Mouse (Mus musculus): ENCODE measurements around the gene Srgap1.

Gene Srgap1

DNA sequence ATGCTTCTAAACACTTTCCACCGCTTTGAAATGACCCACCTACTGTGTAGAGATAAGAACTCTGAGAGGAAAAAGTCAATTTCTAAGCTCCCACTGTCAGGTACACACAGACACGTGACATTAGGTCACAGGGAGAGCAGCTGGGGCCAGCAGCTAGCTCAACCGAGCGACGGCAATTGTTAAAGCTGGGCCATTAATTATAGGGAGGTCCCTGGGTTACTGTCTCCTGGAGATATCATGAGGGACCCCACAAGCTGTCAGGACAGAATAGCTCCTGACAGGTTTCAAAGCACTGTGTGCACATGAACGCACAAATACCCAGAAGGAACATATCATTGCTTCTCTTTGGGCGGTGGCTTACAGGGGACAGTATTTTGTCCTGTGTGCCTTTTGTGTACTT lies 229.1 kb downstream of the Srgap1 start:
- no peak for DNase-seq

DNA sequence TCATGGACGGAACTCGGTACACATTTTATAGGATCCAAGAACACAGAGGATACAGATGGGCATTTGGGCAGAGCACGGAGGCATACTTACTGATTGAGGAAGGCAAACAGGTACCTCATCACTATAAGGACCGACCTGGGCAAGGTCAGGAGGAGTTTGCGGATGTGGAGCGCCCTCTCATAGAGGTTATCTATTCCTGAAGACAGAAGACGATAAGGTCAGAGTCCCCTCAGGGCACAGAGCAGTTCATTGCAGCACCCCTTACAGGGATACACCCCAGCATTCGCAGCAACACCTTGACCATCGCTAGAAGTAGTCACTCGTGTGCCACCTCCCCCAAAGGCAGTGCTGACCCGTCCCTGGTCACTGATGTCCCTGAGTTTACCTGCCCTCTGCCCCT lies 239.3 kb downstream of the Srgap1 start:
- no peak for DNase-seq

DNA sequence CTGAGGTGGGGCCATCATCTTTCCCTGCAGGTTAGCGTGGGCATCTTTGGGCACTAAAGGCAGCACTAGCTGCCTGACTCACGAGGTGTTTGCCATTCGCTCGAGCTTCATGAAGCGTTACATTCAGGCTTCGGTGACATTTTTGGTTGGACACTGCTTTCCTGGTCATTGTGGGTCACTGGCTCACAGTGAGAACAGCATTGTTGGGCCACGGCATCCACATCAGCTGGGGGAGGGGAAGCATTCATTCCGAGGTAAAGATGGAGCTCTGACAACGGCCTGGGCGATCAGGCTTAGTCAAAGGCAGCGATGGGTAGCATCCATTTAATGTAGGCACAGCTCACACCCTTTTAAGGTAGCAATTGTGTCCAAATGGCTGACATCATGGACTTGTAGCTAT lies 240.3 kb downstream of the Srgap1 start:
- no peak for DNase-seq

DNA sequence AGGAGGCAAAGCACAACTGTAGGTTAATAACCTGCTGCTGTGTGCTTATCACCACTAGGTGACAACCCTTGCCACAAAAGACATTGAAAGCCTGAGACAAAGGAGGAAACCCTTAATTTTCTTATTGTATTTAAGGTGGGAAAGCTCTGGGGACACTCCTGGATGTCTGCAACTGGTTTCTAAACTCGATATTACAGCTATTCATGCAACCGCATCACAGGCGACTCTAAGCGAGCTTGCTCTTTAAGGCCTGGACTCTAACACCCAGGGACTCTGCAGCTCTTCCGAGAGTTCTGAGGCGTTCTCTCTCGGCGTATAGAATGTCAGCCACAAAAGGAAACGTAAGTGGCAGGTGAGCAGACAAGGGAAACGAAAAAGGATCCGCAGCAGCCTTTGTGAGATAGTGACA lies 241.2 kb downstream of the Srgap1 start:
- DNase-seq: no peak

DNA sequence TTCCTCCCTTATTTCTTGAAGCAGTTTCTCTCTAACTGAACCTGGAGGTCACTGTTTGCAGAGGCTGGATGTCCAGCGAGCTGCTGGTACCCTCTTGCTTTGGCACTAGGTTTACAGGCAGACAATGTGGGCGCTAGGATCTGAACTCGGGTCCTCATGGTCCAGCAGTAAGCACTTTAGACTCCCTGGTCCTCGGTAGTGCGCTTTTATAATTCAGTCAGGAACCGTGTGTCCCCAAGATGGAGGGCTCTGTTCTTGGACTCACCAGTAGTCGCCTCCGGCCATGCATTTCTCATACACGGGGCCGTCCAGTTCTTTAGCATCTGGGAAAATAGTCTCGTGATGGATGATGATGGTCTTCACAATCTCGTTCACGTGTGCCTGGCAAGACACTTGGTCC lies 242.6 kb downstream of the Srgap1 start:
- DNase-seq: no peak

DNA sequence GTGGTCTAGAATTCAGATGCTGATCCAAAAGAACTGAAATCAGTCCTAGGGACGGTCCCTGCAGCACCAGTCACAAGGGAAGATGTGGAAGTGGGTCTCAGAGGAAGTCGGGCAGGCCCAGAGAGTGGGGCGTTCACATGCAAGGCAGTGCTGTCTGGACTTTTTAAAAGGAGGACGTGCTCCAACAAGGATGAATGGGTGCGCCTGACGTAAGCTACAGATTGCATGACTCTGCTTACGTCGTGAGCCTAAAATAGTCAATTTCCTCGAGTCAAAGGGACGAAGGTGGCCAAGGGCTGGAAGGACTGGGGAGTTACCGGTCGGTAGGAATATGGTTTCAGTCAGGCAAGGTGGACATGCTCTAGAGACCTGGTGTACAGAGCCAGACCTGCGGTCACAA lies 247.1 kb downstream of the Srgap1 start:
- DNase-seq: no peak

DNA sequence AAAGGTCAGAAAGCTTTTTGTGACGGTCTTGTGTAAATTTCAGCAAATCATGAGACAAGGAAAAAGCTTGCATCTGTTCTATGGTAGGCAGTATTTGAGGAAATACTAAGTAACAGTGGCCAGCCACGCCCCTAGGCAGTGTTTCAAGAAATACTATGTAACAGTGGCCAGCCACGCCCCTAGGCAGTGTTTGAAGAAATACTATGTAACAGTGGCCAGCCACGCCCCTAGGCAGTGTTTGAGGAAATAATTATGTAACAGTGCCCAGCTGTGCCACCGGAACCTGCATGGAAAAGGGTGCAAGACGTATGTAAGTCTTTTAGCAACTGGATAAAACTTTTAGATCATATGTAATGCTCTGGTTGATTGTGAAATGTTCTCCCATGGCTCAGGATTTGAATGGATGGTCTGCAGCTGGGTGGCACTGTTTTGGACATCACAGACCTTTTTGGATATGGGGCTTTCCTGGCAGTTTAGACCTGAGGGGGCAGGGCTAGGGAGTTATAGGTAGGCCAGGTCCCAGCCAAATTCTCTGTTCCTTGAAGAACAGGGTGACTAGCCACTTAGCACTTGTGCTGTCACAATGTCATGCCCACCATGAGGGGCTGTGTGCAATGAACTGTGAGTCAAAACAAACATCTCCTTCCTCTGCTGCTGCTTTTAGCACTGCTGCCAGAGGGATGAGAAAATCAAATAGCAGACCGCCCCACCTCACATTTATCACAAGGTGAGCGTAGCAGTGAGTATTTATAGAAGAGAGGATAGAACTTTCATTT lies 250.9 kb downstream of the Srgap1 start:
- DNase-seq: peak in 1 of 2 experiments; percentile 29

DNA sequence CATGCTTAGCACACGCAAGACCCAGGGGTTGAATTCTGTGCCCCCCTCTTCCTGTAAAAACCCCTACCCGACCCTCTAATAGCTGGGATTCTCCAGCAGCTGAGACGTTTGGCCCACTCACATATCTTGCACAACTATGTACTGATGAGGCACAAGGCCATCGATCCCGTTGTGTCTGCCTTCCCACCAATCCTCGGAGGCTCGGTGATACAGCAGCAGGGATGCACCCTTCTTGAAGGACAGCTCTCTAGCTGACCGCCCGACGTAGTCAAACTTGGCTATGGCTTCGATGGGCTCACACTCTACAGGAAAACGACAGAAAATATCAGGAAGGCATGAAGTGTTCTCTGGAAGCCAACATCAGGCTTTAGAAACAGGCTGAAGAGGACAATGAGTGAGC lies 252.6 kb downstream of the Srgap1 start:
- DNase-seq: no peak

DNA sequence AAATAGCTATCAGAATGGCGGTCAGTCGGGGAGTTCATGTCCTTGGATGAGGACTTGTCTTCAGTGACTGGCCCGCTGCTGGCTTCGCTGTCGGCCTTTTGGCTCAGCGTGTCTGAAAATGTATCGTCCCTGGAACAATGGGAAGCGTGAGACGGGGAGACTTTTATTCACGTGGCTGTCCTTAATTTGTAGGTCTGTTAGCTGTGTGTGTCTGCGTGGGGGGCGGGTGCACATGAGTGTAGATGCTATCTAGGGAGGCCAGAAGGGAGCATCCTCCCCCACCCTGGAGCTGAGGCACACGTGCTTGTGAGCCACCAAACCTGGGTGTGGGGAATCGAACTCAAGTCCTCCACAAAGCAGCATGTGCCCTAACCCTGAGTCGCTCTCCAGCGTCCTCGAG lies 254.5 kb downstream of the Srgap1 start:
- no peak for DNase-seq

DNA sequence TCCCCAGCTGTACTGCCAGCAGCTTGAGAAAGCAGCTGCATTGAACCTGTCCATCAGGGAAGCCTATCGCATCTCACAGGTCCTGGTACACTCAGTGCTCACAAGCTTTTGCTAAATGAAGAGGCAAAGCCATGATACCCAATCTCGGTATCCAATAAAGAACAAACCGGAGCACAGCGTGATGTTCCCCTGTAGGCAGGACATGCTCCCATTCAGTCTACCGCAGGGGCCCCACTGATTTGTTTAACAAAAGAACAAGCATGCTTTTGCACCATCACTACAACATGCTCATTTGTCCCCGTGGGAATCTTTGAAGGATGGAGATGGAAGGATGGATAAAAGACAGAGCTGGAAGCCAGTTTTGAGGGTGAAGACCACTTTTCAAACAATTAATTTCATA lies 257.0 kb downstream of the Srgap1 start:
- no peak for DNase-seq

DNA sequence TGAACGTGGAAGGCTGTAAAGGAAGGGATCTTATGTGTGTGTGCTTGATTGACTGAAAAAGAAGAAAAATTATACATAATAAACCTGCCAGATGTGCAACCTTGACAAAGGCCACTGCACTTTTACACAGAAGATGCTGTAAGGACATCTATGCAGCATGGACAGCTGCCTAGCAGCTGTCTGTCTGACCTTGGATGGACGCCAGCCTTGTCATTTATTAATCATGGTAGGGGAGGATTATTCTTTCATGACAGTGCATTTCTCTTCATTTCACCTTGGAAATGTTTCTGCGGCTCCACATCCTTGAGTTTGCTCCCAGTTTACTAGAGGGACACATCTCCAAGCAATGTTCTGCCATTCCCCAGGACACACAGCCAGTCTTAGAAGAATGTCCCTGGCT lies 258.6 kb downstream of the Srgap1 start:
- no peak for DNase-seq

DNA sequence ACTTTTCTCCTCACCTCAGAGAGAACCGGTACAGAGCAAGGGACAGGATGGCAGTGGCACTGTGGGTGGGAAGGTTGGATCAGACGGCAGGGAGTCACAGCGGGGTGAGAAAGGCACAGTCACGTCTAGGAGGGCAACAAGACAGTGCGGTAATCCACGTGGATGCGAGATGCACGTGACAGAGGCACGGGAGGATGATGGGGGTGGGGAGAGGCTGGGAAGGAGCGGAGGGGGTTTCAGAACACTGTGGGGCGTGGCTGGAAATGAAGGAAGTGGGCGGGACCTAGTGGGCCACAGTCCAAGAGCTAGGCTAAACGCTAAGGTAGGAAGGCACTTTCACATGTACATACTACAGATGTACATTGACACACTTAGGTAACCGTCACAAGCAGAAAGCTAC lies 266.0 kb downstream of the Srgap1 start:
- peak; percentile 45 to 63 for DNase-seq

DNA sequence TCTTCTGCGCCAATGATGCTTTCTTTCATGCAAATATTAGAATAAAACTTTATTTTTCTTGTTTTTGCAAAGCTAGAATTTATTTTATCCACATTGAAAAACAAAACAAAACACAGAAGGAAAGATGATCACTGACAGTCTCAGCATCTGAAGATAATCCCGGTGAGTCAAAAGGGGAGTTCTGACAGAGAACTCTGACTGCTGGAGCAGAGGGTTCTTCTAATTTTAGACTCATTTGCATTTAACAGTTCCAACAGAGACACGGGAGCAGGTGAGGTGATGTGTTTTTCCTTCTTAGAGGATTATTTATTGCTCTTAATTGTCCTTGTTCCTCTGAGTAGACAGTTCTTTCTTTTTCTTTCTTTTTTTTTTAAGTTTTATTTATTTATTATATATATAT lies 271.1 kb downstream of the Srgap1 start:
- DNase-seq: no peak

DNA sequence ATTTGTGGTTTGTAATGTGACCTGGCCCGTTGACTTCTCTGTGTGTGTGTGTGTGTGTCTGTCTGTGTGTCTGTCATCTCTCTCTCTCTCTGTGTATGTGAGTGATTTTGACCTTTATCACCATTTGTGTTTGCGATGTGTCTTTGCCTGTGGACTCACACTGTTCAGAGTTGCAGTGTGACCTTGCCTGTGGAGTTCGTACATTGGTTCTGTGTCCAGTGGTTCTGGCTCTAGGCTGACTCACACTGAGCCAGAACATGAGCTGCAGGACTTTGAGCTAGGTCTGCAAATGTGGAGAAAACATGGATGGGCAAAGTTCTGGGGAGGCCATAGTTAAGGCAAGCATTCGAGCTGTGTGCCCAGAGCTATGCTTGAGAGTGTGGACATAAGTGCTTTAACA lies 273.3 kb downstream of the Srgap1 start:
- DNase-seq: no peak

DNA sequence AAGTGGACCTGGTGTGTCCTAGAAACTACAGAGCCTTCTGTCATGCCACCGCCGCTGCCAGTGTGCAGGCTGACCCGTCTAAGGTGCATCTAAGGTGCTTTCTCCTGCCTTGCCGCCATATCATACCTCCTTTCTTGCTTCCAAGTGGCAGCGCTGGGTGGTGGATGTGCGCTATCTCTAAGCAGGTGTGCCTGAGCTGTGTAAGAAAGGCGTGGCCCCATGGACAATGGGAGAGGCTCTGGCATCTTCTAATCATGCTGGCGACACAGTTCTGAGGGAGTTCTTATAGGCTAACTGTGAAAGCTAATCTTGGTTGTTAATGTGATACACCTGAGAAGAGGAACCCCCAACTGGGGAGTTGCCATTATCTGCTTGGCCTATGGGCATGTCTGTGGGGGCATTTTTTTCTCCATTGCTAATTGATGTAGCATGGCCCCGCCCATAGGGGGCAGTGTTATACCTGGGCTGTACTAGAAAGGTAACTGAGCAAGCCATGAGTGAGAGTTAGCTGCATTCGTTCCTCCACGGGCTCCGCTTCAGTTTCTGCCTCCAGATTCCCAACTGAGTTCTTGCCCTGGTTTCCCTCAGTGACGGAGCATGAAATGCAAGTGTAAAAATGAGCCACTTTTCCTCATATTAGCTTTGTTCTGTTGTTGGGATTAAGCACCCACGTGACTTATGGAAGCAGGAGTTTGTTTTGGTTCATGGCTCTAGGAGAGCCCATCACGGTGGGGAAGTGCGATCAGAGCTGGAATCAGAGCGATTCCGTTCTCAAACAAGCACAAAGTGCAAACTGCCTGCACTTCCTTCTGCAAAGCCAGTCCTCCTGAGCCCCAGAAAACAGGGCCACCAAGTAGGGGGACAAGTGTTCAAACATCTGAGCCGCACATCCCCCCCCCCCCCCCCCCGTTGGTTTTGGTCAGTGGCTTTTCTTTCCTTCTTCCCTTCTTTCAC lies 276.2 kb downstream of the Srgap1 start:
- DNase-seq: peak; percentile 20 to 38

DNA sequence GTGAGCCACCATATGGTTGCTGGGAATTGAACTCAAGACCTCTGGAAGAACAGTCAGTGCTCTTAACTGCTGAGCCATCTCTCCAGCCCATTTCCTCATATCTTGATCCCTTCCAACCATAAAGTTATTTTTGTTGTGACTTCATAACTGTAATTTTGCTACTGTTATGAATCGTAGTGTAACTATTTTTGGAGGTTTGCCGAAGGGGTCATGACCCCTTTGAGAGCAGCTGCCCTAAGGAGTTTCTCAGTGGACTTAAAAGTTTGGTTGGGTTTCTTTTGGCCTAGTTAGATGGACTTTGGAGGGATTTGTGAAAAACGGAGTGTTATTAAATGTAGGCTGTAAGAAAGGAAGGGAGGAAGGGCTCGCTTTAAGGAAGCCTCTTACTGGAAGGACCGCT lies 277.4 kb downstream of the Srgap1 start:
- DNase-seq: peak in 1 of 2 experiments; percentile 32

DNA sequence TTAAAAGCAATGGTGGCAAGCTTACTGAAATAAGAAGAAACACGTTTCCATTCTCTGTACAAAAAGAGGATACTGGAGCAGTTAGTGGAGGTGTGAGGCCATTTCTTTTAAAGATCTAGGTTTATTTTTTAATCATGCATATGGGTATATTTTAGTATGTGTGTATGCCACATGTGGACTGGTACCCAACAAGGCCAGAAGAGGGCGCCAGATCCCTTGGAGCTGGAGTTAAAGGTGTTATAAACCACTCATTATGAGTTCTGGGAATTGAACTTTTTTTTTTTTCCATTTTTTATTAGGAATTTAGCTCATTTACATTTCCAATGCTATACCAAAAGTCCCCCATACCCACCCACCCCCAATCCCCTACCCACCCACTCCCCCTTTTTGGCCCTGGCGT lies 279.8 kb downstream of the Srgap1 start:
- peak; percentile 60 to 61 for DNase-seq

DNA sequence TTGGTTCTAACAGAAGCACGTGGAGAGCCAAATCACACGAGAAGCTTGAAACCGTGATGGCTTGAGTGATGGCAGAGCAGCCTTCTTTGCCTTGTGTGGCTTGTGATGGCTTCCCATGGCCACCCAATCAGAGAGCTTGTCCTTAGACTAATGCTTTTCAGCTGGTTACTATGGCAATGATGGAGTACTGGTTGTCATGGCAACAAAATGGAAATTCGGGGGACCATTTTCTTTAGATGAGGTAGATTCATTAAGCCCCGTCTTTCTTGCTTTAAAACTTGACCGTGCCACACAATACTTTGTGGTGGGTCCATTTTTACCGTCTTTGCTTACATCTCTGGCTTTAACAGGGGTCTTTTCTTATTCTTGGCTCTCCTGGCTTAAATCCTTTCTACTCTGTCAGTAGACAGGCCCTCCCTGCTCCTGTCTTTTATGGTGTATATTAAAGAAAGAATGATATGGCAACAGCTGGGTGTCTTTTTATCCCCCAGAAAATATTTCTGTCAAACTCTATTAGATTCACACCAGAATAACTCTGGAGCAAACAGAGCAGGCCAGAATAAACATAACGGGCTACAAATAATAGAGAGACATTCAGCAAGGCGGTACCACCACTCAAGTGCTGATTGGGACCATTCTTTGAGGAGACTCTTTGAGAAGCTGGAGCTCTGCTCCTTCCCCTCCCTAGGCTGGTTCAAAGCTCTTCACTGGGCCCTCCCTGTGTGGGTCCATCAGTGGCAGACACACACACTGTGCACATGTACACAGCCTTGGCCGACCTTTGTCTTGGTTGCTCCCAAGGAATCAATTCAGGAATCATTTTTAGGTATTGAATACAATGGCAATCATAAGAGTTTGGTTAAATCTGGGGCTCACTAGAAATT lies 281.7 kb downstream of the Srgap1 start:
- DNase-seq: peak in 1 of 2 experiments; percentile 25

DNA sequence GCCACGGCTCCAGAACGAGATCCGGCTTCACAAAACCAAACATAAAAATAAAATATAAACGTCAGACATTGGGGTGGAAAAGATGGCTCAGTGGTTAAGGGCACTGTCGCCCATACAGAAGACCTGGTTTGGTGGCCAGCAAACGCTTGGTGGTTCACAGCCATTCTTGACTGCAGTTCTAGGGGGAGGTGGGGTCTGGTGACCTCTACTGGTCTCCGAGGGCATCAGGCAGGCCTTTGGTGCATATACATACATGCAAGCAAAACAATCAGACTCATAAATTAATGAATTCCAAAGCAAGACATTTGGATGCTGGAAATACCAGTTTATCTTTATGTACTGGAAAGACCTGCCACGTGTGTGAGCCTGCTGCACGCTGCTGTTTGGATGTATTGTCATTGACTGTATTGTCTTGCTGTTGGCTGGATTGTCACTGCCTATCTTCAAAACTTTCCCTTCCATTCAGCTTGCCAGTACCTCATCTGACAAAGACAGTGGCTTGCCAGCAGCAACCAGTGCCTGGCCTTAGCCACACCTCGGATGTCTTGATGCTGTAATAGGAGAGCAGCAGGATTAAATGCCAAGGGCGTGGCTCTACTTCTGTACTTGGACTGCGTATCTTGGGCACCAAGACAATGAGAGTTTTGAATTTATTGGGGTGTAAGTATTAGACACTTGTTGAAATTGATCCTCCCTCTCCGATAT lies 282.5 kb downstream of the Srgap1 start:
- no peak for DNase-seq

DNA sequence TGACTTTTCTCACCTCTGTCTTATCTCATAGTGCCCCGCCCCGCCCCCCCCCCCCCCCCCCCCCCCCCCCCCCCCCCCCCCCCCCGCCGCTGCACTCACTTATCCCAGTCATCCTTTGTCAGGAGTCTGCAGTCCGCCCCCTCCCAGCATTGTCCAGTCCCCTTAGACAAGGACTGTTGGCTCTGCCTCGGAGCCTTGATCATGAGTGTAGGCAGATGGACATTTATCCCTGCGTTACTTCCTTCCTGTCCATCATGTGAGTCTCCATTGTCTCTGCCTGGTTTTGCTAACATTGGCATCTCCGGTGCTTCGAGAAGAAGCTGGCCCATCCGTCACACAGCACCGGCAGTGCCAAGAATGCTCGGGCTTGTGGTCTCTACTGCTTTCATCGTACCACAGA lies 283.9 kb downstream of the Srgap1 start:
- DNase-seq: no peak

DNA sequence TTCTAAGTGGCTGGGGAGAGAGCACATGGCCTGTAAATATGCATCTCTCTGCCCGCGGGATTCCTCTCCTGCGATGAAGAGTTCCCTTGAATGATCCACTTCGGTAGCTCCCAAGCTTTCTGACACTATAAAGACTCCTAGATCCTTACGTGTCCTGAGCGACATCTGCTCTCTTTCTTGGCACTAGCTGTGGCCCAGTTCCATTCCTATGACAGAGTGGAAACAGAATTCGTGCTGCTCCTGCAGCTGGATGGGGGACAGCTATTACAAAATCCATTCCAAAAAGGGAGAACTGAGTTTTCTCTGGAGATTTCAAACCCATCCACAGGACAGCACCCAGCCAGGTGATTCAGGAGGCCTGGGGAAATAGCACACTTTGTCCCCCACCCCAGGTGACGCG lies 285.0 kb downstream of the Srgap1 start:
- no peak for DNase-seq

DNA sequence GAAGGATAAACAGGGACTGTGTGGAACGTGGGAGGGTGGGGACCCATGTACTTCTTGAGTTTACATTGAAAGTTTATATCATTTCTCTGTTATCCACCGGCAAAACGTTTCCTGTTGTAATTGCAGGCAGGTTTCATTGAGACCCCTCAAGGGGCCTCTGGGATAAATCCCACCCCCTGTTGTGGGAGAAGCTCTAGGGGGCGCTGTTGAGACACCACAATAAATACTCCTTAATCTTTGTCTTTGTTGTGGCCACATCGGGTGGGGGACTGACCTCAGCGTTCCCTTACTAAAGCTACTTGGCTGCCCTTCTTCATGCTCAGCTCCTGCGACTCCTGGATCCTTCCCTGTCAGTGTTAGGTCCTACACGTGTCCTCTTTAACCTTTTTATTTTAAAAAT lies 288.0 kb downstream of the Srgap1 start:
- no peak for DNase-seq

All from kidney, postnatal 4 days (tissue).